Mouse (Mus musculus) Patski (cell line): Measurements from ENCODE around the gene Caln1. TPM values are rescaled to one million over a fixed set of nuclear protein-coding genes. Genes with fewer than 3 reads are reported as not detected.
A peak's percentile ranks its signal among the peaks of the same experiment; 100 is the strongest.

Source experiments
- ATAC-seq: fragments of 100-300 bp; one replicate; pipeline ENCODE4 v1.8.0; 2021
- CTCF ChIA-PET: fragments of 350-600 bp; sonication (Branson Sonifier 250); formaldehyde crosslinking; loops from one replicate; lab custom pipeline; 2022; ENCODE audit warnings: inconsistent platforms; lab: Charles Lee
- POLR2A ChIA-PET: fragments of 350-600 bp; sonication (Branson Sonifier 250); formaldehyde crosslinking; loops from one replicate; lab custom pipeline; 2022; ENCODE audit warnings: antibody characterized with exemption, inconsistent platforms; lab: Charles Lee
- DNase-seq: peaks from one replicate; pipeline ENCODE4 v3.0.0-alpha.2; 2011; ENCODE audit warnings: low read depth, low spot score
- H3K27me3 ChIP-seq: fragments of 371-371 bp; one replicate; pipeline ENCODE4 v1.5.1; 2021
- CTCF ChIP-seq: fragments of 100-300 bp; IDR thresholded peaks from one replicate; pipeline ENCODE4 v1.5.1; 2021
- in situ Hi-C: fragments of 300-500 bp; cut with MboI; formaldehyde crosslinking; loops from 3 replicates; pipeline ENCODE4 v1.11.1; 2018; ENCODE audit warnings: low pct_unique_long_range_greater_than_20kb, mixed read lengths
- polyA plus RNA-seq: library from polyadenylated mRNA; unstranded; gene quantifications from one replicate; pipeline ENCODE4 v1.2.3, GENCODE M21; 2021

Caln1 gene
- polyA plus RNA-seq, 1 experiment from 2014 or later: not detected

DNA sequence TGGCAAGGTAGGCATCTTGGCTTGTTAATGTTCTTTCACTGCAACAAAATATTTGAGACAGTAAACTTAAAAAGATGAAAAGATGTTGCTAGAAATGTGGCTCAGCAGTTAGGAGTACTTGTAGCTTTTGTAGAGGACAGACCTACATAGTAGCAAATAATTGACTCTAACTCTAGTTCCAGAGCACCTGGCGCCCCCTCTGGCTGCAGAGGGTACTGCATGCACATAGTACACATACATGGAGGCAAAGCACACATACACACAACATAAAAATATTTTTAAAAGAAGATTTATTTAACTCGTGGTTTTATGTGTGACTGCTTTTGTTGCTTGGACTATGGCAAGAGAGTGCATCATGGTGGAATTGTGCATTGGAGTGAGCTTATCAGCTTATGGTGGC lies 151.3 kb downstream of the Caln1 start:
- in situ Hi-C loops: no loop called here
- H3K27me3 ChIP-seq: no peaks in the 10 kb centered on the region
- peak; percentile 41 for TF ChIP-seq CTCF
- DNase-seq (no peak), ATAC-seq (no peak)
- ChIA-PET CTCF (no interaction called here), POLR2A (no interaction called here)

DNA sequence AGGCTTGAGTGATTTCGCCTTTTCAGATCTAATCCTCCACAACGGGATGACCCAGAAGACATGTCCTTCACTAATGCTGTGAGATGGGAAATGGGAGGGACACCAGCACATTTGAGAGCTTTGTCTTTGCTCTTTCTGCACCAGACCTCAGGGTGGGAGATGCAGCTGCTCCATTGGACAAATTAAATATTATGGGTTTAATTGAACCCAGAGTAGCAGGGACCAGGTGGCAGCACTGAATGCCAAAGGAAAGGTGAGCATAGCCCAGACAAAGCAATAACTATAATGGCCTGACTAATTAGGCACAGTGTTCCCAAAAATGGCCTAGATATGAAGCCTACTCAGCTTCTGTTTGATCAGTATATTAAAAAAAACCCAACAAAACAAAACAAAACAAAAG lies 158.2 kb downstream of the Caln1 start:
- ChIA-PET POLR2A (no interaction called here), CTCF (no interaction called here)
- ATAC-seq: no peak
- no peaks in the 10 kb centered on the region for H3K27me3 ChIP-seq
- TF ChIP-seq CTCF: no peak
- in situ Hi-C loops: no loop called here
- DNase-seq: no peak

DNA sequence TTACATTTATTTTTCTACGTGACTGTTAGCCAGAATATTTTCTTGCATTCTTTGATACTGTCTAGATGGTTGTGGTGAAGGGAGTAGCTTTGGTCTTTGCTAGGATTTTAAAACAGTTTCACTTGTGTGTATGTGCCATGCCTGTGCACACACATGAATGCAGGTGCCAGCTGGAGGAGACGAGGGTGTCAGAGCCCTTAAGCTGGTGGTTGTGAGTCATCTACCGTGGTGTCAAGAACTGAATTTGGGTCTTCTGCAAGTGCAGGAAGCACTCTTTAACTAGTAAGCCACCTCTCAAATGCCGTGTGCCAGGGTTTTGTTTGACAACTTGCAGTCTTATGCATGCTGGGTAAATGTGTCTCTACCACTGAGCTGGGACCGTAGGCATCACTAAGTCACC lies 178.2 kb downstream of the Caln1 start:
- ChIA-PET CTCF (interaction anchor here (0.9 kb wide), 1 partner anchor 306 kb away, joined by 3 read pairs; no protein-coding TSS in a partner anchor), POLR2A (no interaction called here)
- no peak for TF ChIP-seq CTCF
- ATAC-seq (no peak), DNase-seq (no peak)
- H3K27me3 ChIP-seq: no peaks in the 10 kb centered on the region
- in situ Hi-C loops: no loop called here

DNA sequence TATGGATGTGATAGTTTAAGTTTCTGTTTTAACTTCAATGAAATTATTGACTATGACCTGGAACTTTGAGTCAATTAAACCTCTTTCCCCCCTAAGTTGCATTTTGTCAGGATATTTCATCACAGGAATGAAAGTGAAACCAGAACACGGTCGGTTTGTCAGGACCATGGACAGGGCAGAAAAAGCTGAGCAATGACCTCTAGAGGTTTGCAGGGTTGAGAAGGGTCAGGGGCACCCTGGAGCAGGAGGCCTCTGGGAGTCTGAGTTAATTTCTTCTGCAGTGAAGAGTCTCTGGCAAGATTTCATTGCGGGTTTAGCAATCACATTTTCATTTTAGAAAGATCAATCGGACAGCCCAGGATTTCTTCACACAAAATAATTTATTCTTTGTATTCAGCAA lies 184.7 kb downstream of the Caln1 start:
- DNase-seq (no peak), ATAC-seq (no peak)
- no peak for TF ChIP-seq CTCF
- in situ Hi-C loops: no loop called here
- CTCF ChIA-PET: no interaction called here
- POLR2A ChIA-PET: no interaction called here
- no peaks in the 10 kb centered on the region for H3K27me3 ChIP-seq

DNA sequence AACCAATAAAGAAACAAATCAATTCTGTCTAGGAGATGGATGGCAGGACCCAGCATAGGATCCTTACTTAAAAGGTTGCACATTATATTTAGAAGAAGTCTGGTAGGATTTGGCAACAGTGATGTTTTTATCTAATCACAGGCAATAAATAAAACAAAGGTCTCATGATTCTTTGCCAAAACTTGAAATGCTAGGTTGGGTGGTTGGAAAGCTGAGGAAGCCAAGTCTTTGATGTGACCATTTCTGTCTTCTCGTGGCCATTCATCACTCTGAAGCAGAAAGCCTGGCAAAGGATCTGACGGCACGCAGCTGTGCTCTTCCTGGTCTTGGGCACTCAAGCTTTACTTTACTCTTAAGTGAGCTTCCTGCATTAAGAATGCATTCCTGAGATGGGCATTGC lies 193.9 kb downstream of the Caln1 start:
- in situ Hi-C loops: no loop called here
- CTCF ChIA-PET: no interaction called here
- POLR2A ChIA-PET: no interaction called here
- TF ChIP-seq CTCF: no peak
- DNase-seq (no peak), ATAC-seq (no peak)
- H3K27me3 ChIP-seq: no peaks in the 10 kb centered on the region

DNA sequence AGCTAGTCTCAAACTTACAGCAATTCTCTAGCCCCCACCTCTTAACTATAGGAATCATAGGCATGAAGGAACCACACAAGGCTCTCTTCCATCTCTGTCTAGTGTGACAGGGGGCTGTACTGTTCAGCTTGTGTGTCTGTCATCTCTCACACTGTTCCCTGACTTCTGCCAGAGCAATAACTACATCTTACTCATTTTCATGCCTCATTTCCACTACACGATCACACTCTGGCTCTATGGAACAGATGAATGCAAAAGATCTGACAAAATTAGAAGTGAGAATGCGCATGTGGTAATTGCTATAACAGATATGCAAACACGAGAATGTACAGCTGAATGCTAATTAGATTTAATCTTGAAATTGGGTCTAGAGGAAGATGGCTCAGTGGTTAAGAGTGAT lies 196.7 kb downstream of the Caln1 start:
- no peak for DNase-seq
- no peak for TF ChIP-seq CTCF
- in situ Hi-C loops: no loop called here
- POLR2A ChIA-PET: no interaction called here
- no peaks in the 10 kb centered on the region for H3K27me3 ChIP-seq
- ATAC-seq: no peak
- CTCF ChIA-PET: no interaction called here

DNA sequence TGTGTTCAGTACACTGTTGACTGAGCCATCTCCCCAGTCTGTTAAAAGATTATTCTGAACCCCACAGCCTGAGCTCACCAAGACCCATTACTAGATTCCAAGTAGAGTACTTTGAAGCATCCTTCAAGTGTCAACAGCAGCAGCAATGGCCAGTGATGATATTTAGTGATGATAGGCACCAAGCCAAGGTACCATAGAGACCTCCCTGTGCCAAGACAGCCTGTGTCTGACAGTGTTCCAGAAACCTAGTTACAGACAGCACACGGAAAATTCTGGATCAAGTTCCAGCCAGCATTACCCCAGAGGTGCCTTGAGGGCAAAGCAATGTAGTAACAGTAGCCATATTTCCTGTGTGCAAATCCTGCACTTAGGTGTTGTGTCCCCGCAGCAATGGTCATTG lies 208.3 kb downstream of the Caln1 start:
- ChIA-PET POLR2A (no interaction called here), CTCF (no interaction called here)
- ATAC-seq (no peak), DNase-seq (no peak)
- TF ChIP-seq CTCF: no peak
- in situ Hi-C loops: no loop called here
- no peaks in the 10 kb centered on the region for H3K27me3 ChIP-seq

DNA sequence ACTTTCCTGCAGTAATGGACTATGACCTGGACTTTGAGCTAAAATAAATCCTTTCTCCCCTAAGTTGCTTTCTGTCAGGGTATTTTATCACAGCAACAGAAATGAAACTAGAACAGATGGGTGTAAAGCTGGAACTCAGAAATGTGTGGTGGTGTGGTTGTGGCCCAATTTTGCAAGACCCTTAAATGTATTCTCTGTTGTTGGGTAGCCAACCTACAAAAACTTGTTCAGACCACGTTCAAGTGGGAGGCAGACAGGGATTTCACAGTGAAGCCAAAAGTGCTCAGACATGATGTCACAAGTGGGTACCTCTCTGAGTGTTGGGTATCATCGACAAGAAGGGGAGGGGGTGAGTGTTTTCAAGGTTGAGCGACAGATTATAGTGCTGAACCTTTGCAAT lies 214.8 kb downstream of the Caln1 start:
- ChIA-PET CTCF (interaction anchor here (1.6 kb wide), 1 partner anchor 12 kb away, joined by 3 read pairs; no protein-coding TSS in a partner anchor), POLR2A (no interaction called here)
- ATAC-seq (no peak), DNase-seq (no peak)
- TF ChIP-seq CTCF: no peak
- H3K27me3 ChIP-seq: no peaks in the 10 kb centered on the region
- in situ Hi-C loops: no loop called here

DNA sequence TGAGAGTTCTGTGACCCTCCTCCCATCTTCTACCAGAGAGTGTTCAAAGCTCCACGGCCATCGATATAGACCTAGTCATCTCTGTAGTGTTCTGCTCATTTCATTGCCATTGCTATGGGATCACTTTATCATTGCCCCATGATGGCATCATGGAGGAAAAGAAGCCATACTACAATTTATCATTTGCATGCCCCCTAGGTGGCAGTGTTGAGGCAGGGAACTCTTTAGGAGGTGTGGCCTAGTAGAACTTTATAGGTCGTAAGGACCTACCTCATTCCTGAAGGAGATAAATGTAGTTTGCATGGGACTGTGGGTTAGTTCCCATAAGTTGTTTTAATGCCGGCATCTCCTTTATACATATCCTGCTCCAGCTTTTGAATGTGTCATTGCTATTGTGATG lies 217.0 kb downstream of the Caln1 start:
- DNase-seq: no peak
- ChIA-PET CTCF (no interaction called here), POLR2A (no interaction called here)
- no peaks in the 10 kb centered on the region for H3K27me3 ChIP-seq
- peak; percentile 25 for TF ChIP-seq CTCF
- in situ Hi-C loops: no loop called here
- ATAC-seq: no peak

DNA sequence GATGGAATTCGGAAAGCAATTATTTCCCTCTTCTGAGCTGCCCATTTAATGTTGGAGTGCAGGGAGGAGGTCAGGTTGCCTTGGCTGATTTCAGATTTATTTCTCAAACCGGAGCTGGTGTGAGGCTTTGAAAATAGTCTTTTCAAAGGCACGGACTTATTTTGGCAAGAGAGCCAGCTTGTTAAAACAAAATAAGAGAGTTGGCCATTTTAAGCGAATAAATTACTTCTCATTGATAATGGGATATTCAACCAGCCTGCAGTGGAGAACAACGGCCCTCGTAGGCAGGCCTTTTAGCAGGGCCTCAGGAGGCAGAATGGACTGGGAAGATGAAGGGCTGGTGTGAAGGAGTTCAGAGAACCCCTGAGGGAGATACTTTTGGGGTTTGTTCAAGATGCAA lies 227.3 kb downstream of the Caln1 start:
- ATAC-seq (no peak), DNase-seq (no peak)
- in situ Hi-C loops: no loop called here
- ChIA-PET CTCF (interaction anchor here (2.2 kb wide), 1 partner anchor 17 kb away, joined by 5 read pairs; no protein-coding TSS in a partner anchor), POLR2A (no interaction called here)
- H3K27me3 ChIP-seq: no peaks in the 10 kb centered on the region
- TF ChIP-seq CTCF: no peak

DNA sequence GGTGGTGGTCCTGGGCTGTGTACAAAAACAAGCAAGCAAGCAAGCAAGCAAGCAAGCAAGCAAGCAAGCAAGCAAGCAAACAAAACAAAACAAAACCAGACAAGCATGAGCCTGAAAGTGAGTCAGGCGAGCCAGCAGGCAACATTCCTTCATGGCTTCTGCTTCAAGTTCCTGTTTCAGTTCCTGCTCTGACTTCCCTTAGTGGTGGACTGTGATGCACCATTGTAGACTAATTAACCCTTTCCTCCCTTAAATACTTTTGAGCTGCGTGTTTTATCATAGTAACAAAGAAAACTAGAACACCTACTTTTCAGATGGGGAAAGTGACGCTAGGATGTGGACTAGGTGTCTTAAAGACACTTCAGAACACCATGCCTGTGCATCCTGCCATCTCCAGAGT lies 244.4 kb downstream of the Caln1 start:
- POLR2A ChIA-PET: no interaction called here
- DNase-seq: no peak
- ATAC-seq: no peak
- no peak for TF ChIP-seq CTCF
- in situ Hi-C loops: no loop called here
- CTCF ChIA-PET: interaction anchor here (1.3 kb wide), 1 partner anchor 12 kb away, joined by 5 read pairs; no protein-coding TSS in a partner anchor
- H3K27me3 ChIP-seq: no peaks in the 10 kb centered on the region

DNA sequence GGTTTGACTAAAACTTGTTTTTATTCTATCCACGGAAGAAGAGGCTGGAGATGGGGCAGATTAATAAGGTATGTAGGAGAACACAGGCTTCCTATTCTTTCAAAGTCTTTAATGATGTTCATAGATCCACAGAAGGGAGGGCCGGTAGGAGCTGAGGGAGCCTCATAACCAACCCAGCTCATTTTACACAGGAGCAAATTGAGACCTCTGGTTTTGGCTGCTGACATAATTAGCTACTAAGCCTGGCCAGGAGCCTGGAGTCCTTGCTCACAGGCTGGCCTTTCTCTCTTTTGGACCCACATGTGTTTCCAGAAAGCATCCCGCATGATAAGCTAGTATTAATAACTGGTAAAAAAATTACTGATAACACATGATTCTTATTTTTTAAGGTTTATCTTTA lies 245.0 kb downstream of the Caln1 start:
- no peaks in the 10 kb centered on the region for H3K27me3 ChIP-seq
- TF ChIP-seq CTCF: no peak
- ATAC-seq (no peak), DNase-seq (no peak)
- in situ Hi-C loops: no loop called here
- ChIA-PET CTCF (no interaction called here), POLR2A (no interaction called here)
